Mouse (Mus musculus) stomach, embryonic 16.5 days (tissue): Measurements from ENCODE around the gene Minar1. TPM values are rescaled to one million over a fixed set of nuclear protein-coding genes. Genes with fewer than 3 reads are reported as not detected.

Source experiments
- ATAC-seq: fragments of 200-750 bp; cut with Nextera tagmentation; 2 replicates; pipeline ENCODE4 v1.8.0; 2017; ENCODE audit warnings: moderate number of reproducible peaks, moderate TSS enrichment; ENCODE audit not compliant: insufficient read depth, low FRiP score
- H3K27ac ChIP-seq: fragments of 300-500 bp; sonication (generic); 2 replicates; pipeline ENCODE4 v1.5.1; 2014; ENCODE audit warnings: low read length
- H3K27me3 ChIP-seq: fragments of 300-500 bp; sonication (generic); 2 replicates; pipeline ENCODE4 v1.6.1; 2014; ENCODE audit warnings: low read length, control low read depth, mixed read lengths; ENCODE audit not compliant: control insufficient read depth, insufficient read depth
- H3K36me3 ChIP-seq: fragments of 300-500 bp; sonication (generic); 2 replicates; pipeline ENCODE4 v1.6.1; 2014; ENCODE audit warnings: low read length; ENCODE audit not compliant: control insufficient read depth, insufficient read depth
- H3K4me1 ChIP-seq: fragments of 300-500 bp; sonication (generic); 2 replicates; pipeline ENCODE4 v1.6.1; 2014; ENCODE audit warnings: low read length, control low read depth, mixed read lengths; ENCODE audit not compliant: control insufficient read depth, insufficient read depth
- H3K4me2 ChIP-seq: fragments of 300-500 bp; sonication (generic); 2 replicates; pipeline ENCODE4 v1.6.1; 2014; ENCODE audit warnings: low read depth, low read length, mixed read lengths
- H3K4me3 ChIP-seq: fragments of 300-500 bp; sonication (generic); replicated peaks from 2 replicates; pipeline ENCODE4 v1.5.1; 2014; ENCODE audit warnings: mild to moderate bottlenecking, low read length
- H3K9ac ChIP-seq: fragments of 300-500 bp; sonication (generic); 2 replicates; pipeline ENCODE4 v1.6.1; 2014; ENCODE audit warnings: low read length
- H3K9me3 ChIP-seq: fragments of 300-500 bp; sonication (generic); replicated peaks from 2 replicates; pipeline ENCODE4 v1.6.1; 2016; ENCODE audit warnings: low read length, control low read depth; ENCODE audit not compliant: control insufficient read depth
- WGBS: fragments of 180-500 bp; shearing (Covaris S2); extraction: QIAGEN DNeasy Blood & Tissue Kit; methylation state at CpG from one replicate; pipeline ENCODE4 v1.1.7; 2014; 5-methylcytosine and 5-hydroxymethylcytosine counted together
- polyA plus RNA-seq: library from polyadenylated mRNA; unstranded; fragments of >200 nt; fragmentation: Nextera tagmentation; extraction: Ambion mirVana; gene quantifications from 2 replicates; pipeline ENCODE4 v1.2.1, GENCODE M21; 2015

Minar1 gene
- polyA plus RNA-seq, 1 experiment from 2014 or later, result 0.06 TPM

- Histone ChIP-seq H3K4me3 (no peak overlapping the region), H3K4me2 (no peak overlapping the region), H3K36me3 (no peaks in the 10 kb centered on the region), H3K9ac (no peak overlapping the region), H3K4me1 (no peaks in the 10 kb centered on the region), H3K9me3 (no peaks in the 10 kb centered on the region), H3K27ac (no peak overlapping the region), H3K27me3 (no peaks in the 10 kb centered on the region)
- peak; percentile 58; the same call in 1 of the 2 replicates for ATAC-seq
- 29% methylated on average over 4 of the region's 4 CpGs for WGBS
These were observed 12.3 kb downstream of the Minar1 start for GRCm38 (mm10) chr9:89610592-89610991.

DNA sequence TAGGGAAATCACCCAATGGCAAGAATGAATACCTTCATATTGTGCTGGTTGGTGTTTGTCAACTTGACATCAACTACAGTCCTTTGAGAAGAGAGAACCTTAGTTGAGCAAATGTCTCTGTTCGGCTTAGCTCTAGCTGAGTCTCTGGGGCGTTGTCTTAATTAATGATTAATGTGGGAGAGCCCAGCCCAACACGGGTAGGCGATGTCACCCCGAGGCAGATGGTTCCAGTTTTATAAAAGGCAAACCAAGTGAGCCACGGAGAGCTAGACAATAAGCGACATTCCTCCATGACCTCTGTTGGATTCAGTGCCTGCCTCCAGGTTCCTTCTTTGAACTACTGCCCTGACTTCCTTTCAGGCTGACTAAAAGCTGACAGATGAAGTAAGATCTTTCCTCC, 15.6 kb downstream of the Minar1 start:
- no peak for ATAC-seq
- H3K4me2 ChIP-seq, result no peak overlapping the region
- H3K36me3 ChIP-seq, result no peaks in the 10 kb centered on the region
- no peak overlapping the region for H3K9ac ChIP-seq
- no peaks in the 10 kb centered on the region for H3K9me3 ChIP-seq
- no peak overlapping the region for H3K4me3 ChIP-seq
- 65% methylated on average over 7 of the region's 7 CpGs for WGBS
- no peak overlapping the region for H3K27ac ChIP-seq
- no peaks in the 10 kb centered on the region for H3K27me3 ChIP-seq
- no peaks in the 10 kb centered on the region for H3K4me1 ChIP-seq

- Histone ChIP-seq H3K9ac (no peak overlapping the region), H3K9me3 (no peaks in the 10 kb centered on the region), H3K36me3 (no peaks in the 10 kb centered on the region), H3K4me2 (no peak overlapping the region), H3K4me3 (no peak overlapping the region), H3K4me1 (no peaks in the 10 kb centered on the region), H3K27me3 (no peaks in the 10 kb centered on the region), H3K27ac (no peak overlapping the region)
- WGBS, result 58% methylated on average over 11 of the region's 11 CpGs
- ATAC-seq, result no peak
These were observed 16.7 kb downstream of the Minar1 start for GRCm38 (mm10) chr9:89606256-89606655.

- H3K9me3 ChIP-seq, result no peaks in the 10 kb centered on the region
- no peaks in the 10 kb centered on the region for H3K4me1 ChIP-seq
- no peak for ATAC-seq
- WGBS, result 90% methylated on average over 9 of the region's 9 CpGs
- no peaks in the 10 kb centered on the region for H3K27me3 ChIP-seq
- H3K9ac ChIP-seq, result no peak overlapping the region
- H3K27ac ChIP-seq, result no peak overlapping the region
- H3K4me2 ChIP-seq, result no peak overlapping the region
- H3K4me3 ChIP-seq, result no peak overlapping the region
- H3K36me3 ChIP-seq, result no peaks in the 10 kb centered on the region
These were observed 21.0 kb downstream of the Minar1 start for GRCm38 (mm10) chr9:89601891-89602290.

GRCm38 (mm10) chr9:89600677-89601076, 22.2 kb downstream of the Minar1 start:
- Histone ChIP-seq H3K27ac (no peak overlapping the region), H3K9ac (no peak overlapping the region), H3K4me3 (no peak overlapping the region), H3K9me3 (no peaks in the 10 kb centered on the region), H3K27me3 (no peaks in the 10 kb centered on the region), H3K4me2 (no peak overlapping the region), H3K4me1 (no peaks in the 10 kb centered on the region), H3K36me3 (no peaks in the 10 kb centered on the region)
- ATAC-seq, result no peak
- 85% methylated on average over 7 of the region's 7 CpGs for WGBS

DNA sequence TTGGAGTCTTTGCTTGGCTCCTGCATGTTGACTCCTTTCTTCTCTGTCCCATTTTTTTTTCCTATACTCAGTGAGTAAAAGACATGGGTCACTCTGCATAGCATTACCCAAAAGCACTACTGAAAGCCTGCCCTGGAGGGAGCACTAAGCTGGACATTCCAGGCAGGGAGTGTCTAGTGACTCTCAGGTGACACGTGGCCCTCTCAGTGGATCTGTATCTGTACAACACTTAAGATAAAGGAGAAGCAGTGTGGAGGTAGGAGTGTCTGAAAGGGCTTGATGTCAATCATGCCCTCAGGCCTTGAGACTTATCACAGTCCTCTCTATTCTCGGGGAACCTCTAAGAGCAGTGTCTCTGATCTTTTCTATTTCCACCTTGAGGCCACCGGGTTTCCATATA, 25.9 kb downstream of the Minar1 start:
- Histone ChIP-seq H3K27me3 (no peaks in the 10 kb centered on the region), H3K9ac (no peak overlapping the region), H3K4me3 (no peak overlapping the region), H3K4me1 (no peaks in the 10 kb centered on the region), H3K27ac (no peak overlapping the region), H3K9me3 (no peaks in the 10 kb centered on the region), H3K4me2 (no peak overlapping the region), H3K36me3 (no peaks in the 10 kb centered on the region)
- no peak for ATAC-seq
- WGBS, result 56% methylated on average over 3 of the region's 3 CpGs

DNA sequence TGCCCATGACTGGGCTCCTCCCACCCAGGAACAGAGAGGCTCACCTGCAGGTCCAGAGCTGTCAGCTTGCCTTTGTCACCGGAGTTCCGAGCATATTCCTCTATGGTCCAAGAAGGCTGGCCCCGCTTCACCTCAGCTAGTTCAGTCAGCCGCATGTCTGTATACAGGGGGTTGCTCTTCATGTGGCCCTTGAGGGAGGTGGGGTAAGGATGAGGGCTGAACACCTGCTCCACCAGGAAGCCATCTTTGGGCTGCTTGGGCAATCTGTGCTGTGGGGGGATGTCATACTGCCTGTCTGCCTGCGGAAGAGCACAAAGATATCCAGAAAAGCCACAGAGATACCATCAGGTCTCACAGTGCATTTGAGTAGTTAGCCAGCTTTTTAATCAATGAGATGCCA, 26.5 kb downstream of the Minar1 start:
- Histone ChIP-seq H3K4me3 (no peak overlapping the region), H3K9ac (no peak overlapping the region)
- WGBS, result 87% methylated on average over 5 of the region's 5 CpGs

GRCm38 (mm10) chr9:89592391-89592790, 30.5 kb downstream of the Minar1 start:
- no peaks in the 10 kb centered on the region for H3K27me3 ChIP-seq
- no peaks in the 10 kb centered on the region for H3K36me3 ChIP-seq
- ATAC-seq, result no peak
- H3K27ac ChIP-seq, result no peak overlapping the region
- H3K4me2 ChIP-seq, result no peak overlapping the region
- H3K9ac ChIP-seq, result no peak overlapping the region
- H3K9me3 ChIP-seq, result no peaks in the 10 kb centered on the region
- no peaks in the 10 kb centered on the region for H3K4me1 ChIP-seq
- no peak overlapping the region for H3K4me3 ChIP-seq
- WGBS, result 71% methylated on average over 3 of the region's 3 CpGs

More for the DNA sequence above, 26.5 kb downstream of the Minar1 start:
- no peak for ATAC-seq
- H3K27ac ChIP-seq, result no peak overlapping the region
- H3K4me1 ChIP-seq, result no peaks in the 10 kb centered on the region
- H3K27me3 ChIP-seq, result no peaks in the 10 kb centered on the region
- no peak overlapping the region for H3K4me2 ChIP-seq
- no peaks in the 10 kb centered on the region for H3K36me3 ChIP-seq
- no peaks in the 10 kb centered on the region for H3K9me3 ChIP-seq

DNA sequence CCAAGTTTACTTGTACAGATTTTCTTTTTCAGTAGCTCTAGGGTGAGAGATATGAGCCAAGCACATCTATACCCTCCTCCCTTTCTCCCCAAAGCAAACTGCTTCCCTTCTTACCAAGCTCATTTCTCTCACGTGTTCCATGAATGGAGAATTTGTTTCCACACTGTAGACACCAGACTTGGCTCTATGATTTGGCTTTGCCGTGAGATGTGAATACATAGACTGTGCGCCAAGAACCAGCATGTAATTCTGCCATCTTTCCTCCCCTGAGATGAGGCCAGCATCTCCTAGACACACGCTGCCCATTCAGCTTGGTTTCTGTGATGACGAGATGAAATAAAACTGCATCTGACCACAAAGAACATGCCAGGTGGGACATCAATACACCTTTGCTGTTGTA, 44.5 kb downstream of the Minar1 start:
- 83% methylated on average over 5 of the region's 5 CpGs for WGBS
- ATAC-seq, result no peak

GRCm38 (mm10) chr9:89552663-89553062, 70.3 kb downstream of the Minar1 start:
- no peaks in the 10 kb centered on the region for H3K36me3 ChIP-seq
- H3K9ac ChIP-seq, result no peak overlapping the region
- WGBS, result 59% methylated on average over 2 of the region's 2 CpGs
- H3K4me2 ChIP-seq, result no peak overlapping the region
- H3K27ac ChIP-seq, result no peak overlapping the region
- H3K4me3 ChIP-seq, result no peak overlapping the region
- no peaks in the 10 kb centered on the region for H3K9me3 ChIP-seq
- no peaks in the 10 kb centered on the region for H3K27me3 ChIP-seq
- no peaks in the 10 kb centered on the region for H3K4me1 ChIP-seq
- no peak for ATAC-seq

More for the DNA sequence above, 44.5 kb downstream of the Minar1 start:
- Histone ChIP-seq H3K27me3 (no peaks in the 10 kb centered on the region), H3K4me1 (no peaks in the 10 kb centered on the region), H3K36me3 (no peaks in the 10 kb centered on the region), H3K9me3 (no peaks in the 10 kb centered on the region), H3K4me2 (no peak overlapping the region), H3K27ac (no peak overlapping the region), H3K9ac (no peak overlapping the region), H3K4me3 (no peak overlapping the region)
